In the genomic region with DNA sequence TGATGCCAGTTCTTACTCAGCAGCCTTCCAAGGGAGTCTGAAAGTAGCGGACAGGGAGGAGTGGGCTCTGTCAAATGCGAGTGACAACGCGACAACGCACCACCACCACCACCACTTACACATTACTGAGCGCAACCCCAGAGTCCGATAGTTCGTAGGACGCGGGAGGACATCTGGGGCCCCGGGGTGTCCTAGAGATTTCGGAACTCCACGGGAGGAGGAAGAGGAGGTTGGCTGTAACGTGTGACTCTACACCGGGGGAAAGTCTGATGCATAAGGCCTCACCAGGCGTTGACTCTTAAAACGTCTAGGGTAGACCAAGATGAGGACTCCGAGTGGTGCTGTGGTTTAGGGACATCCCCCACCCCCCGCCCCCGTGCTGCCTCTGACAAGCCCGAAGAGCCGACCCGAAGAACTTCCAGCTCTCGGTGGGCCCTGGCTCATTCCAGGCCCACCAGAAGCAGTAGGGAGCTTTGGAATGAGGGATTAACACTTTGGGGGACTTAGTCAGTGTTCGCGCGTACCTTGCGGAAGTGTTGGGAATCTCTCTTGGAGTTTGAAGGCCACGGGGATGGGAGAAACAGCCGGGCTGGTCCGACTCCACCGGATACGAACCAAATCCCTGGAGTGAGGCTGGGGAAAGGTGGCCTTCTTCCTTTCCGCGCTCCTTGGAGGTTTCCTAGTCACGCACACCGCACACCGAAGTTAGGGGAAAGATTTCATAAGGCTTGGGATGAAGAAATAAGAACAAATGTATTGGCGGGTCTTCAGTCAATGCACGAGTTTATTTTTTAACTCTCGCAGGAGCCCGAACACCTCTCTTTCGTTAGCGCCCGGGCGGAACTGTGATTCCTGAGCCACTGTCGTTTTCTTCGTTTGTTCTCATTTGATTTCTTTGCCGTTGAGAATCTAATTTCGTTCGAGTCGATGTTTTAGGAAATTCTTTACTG, we compare ENCODE assay signal across 9 mouse cellular contexts. TPM values are rescaled to one million over a fixed set of nuclear protein-coding genes. Genes with fewer than 3 reads are reported as not detected.
DNase-seq lines count a peak whose midpoint lies in the region; ATAC-seq lines count a peak whose summit lies in the region.
"Had no signal": no experiment of that assay in that cellular context is flagged by ENCODE, and none has a peak within 500 bp of the region (broad histone marks: within the 10 kb centered on the region; RNA-seq: fewer than 3 reads in every experiment).

No protein-coding gene starts in this region.

- H3K27me3 ChIP-seq in midbrain, embryonic 11.5 days (ENCODE audit: control insufficient read depth, insufficient read depth, low read length) = peaks cover 100% of the 10 kb centered on the region
- peaks cover 77% of the 10 kb centered on the region for H3K27me3 ChIP-seq in midbrain, embryonic 16.5 days (ENCODE audit: control insufficient read depth, insufficient read depth, low read depth, low read length)
- H3K27me3 ChIP-seq in forebrain, embryonic 10.5 days (ENCODE audit: poor library complexity, severe bottlenecking) = peaks cover 100% of the 10 kb centered on the region
- peaks cover 91% of the 10 kb centered on the region for H3K27me3 ChIP-seq in stomach, embryonic 15.5 days (replicated peaks)

- H3K36me3 ChIP-seq in midbrain, embryonic 11.5 days (ENCODE audit: control insufficient read depth, insufficient read depth, low read length) = no peaks in the 10 kb centered on the region
- H3K36me3 ChIP-seq in midbrain, embryonic 16.5 days (ENCODE audit: control insufficient read depth, insufficient read depth, low read length) = no peaks in the 10 kb centered on the region
- no peaks in the 10 kb centered on the region for H3K36me3 ChIP-seq in forebrain, embryonic 10.5 days (replicated peaks)
- H3K36me3 ChIP-seq in stomach, embryonic 15.5 days = no peaks in the 10 kb centered on the region

- no peak overlapping the region for H3K27ac ChIP-seq in midbrain, embryonic 11.5 days (ENCODE audit: low read depth, low read length)
- no peak overlapping the region for H3K27ac ChIP-seq in midbrain, embryonic 16.5 days (ENCODE audit: low read length)
- no peak overlapping the region for H3K27ac ChIP-seq in forebrain, embryonic 10.5 days
- no peak overlapping the region for H3K27ac ChIP-seq in stomach, embryonic 15.5 days

- under 1% methylated on average over 52 of the region's 52 CpGs for WGBS in midbrain, embryonic 11.5 days
- under 1% methylated on average over 52 of the region's 52 CpGs for WGBS in midbrain, embryonic 16.5 days
- under 1% methylated on average over 52 of the region's 52 CpGs for WGBS in forebrain, embryonic 10.5 days
- WGBS in stomach, embryonic 15.5 days = 2% methylated on average over 52 of the region's 52 CpGs

- H3K4me3 ChIP-seq in midbrain, embryonic 11.5 days (ENCODE audit: low read depth, low read length) = no peak overlapping the region
- H3K4me3 ChIP-seq in midbrain, embryonic 16.5 days (ENCODE audit: low read depth, low read length) = no peak overlapping the region
- peak overlapping the region; percentile 38 for H3K4me3 ChIP-seq in forebrain, embryonic 10.5 days
- H3K4me3 ChIP-seq in stomach, embryonic 15.5 days (replicated peaks) = peak overlapping the region; percentile 41

- H3K4me1 ChIP-seq in midbrain, embryonic 11.5 days (ENCODE audit: control insufficient read depth, insufficient read depth, low read length) = peaks cover 13% of the 10 kb centered on the region; the same call in 1 of the 2 replicates
- peaks cover 4% of the 10 kb centered on the region; the same call in 1 of the 2 replicates for H3K4me1 ChIP-seq in midbrain, embryonic 16.5 days (ENCODE audit: control insufficient read depth, insufficient read depth, low read length)
- H3K4me1 ChIP-seq in forebrain, embryonic 10.5 days = peaks cover 50% of the 10 kb centered on the region
- peaks cover 25% of the 10 kb centered on the region for H3K4me1 ChIP-seq in stomach, embryonic 15.5 days

- H3K9ac ChIP-seq in midbrain, embryonic 11.5 days (ENCODE audit: low read length) = no peak overlapping the region
- no peak overlapping the region for H3K9ac ChIP-seq in midbrain, embryonic 16.5 days (ENCODE audit: low read depth, low read length)
- 0 out of 2 replicates have a peak overlapping the region, but pooled peaks have one; percentile 6 for H3K9ac ChIP-seq in stomach, embryonic 15.5 days

- no peak overlapping the region for H3K4me2 ChIP-seq in midbrain, embryonic 11.5 days
- no peak overlapping the region for H3K4me2 ChIP-seq in midbrain, embryonic 16.5 days (ENCODE audit: low read length)
- H3K4me2 ChIP-seq in stomach, embryonic 15.5 days = peak overlapping the region; percentile 53

- no peaks in the 10 kb centered on the region for H3K9me3 ChIP-seq in midbrain, embryonic 11.5 days (ENCODE audit: control insufficient read depth, low read length)
- no peaks in the 10 kb centered on the region; the same call in 1 of the 2 replicates for H3K9me3 ChIP-seq in midbrain, embryonic 16.5 days (replicated peaks; ENCODE audit: control insufficient read depth, low read length, poor library complexity, severe bottlenecking)
- H3K9me3 ChIP-seq in forebrain, embryonic 10.5 days = no peaks in the 10 kb centered on the region
- no peaks in the 10 kb centered on the region for H3K9me3 ChIP-seq in stomach, embryonic 15.5 days

- DNase-seq in midbrain, embryonic 11.5 days (ENCODE audit: low spot score, missing footprints) = peak; percentile 97
- peak; percentile 58 for DNase-seq in forebrain, embryonic 10.5 days (ENCODE audit: extremely low spot score, low spot score)
- DNase-seq in kidney, postnatal 4 days = peak; percentile 43 to 55
- no peak for DNase-seq in cerebellum, postnatal 14 days
- no peak for DNase-seq in left cerebral cortex, adult 8-10 months (ENCODE audit: low spot score in 2 of 2)
- DNase-seq: thymus, postnatal 36 days had no signal

- no peak for ATAC-seq in midbrain, embryonic 11.5 days (ENCODE audit: low FRiP score)
- no peak for ATAC-seq in midbrain, embryonic 16.5 days
- no peak for ATAC-seq in stomach, embryonic 15.5 days (ENCODE audit: insufficient read depth, low FRiP score, low read depth)

RNA-seq across cellular contexts. Expression of gene Wt1, which starts 1.5 kb away (rescaled TPM):
- 0.08 TPM in 2 replicates for polyA plus RNA-seq in midbrain, embryonic 11.5 days (2014; fragmentation: Nextera tagmentation; extraction: Ambion mirVana)
- polyA plus RNA-seq in midbrain, embryonic 16.5 days (2015; fragmentation: Nextera tagmentation; extraction: Ambion mirVana) = 0.13 and 0.22 TPM in 2 replicates
- 0.12 and 0.21 TPM in 2 replicates for polyA plus RNA-seq in forebrain, embryonic 10.5 days (2016; fragmentation: Nextera tagmentation; extraction: Ambion mirVana)
- polyA plus RNA-seq in stomach, embryonic 15.5 days (2015; fragmentation: Nextera tagmentation; extraction: Ambion mirVana) = 22.3 and 23.3 TPM in 2 replicates
- under 1 TPM; 0.32 to 0.79 (median 0.53) TPM for total RNA-seq in left cerebral cortex, adult 8-10 months (2022)

RNA-seq across cellular contexts. Expression of gene Gm11060, which starts 36.0 kb away (rescaled TPM):
- not detected in 2 replicates for polyA plus RNA-seq in midbrain, embryonic 11.5 days (2014; fragmentation: Nextera tagmentation; extraction: Ambion mirVana)
- not detected in 2 replicates for polyA plus RNA-seq in midbrain, embryonic 16.5 days (2015; fragmentation: Nextera tagmentation; extraction: Ambion mirVana)
- not detected in 2 replicates for polyA plus RNA-seq in forebrain, embryonic 10.5 days (2016; fragmentation: Nextera tagmentation; extraction: Ambion mirVana)
- polyA plus RNA-seq in stomach, embryonic 15.5 days (2015; fragmentation: Nextera tagmentation; extraction: Ambion mirVana) = not detected in 2 replicates
- not detected for total RNA-seq in left cerebral cortex, adult 8-10 months (2022)
- total RNA-seq: layer of hippocampus, postnatal 10 days had no signal

Comparison
In these comparisons a context has a peak if more than half of its experiments do, and no peak if none do; other contexts are left out.
1. DNase-seq: peak in midbrain, embryonic 11.5 days (single experiment), forebrain, embryonic 10.5 days (single experiment) and kidney, postnatal 4 days (2 of 2); none in cerebellum, postnatal 14 days (0 of 2) and left cerebral cortex, adult 8-10 months (0 of 2).
2. H3K4me3 ChIP-seq: peak in forebrain, embryonic 10.5 days (single experiment) and stomach, embryonic 15.5 days (single experiment); none in midbrain, embryonic 11.5 days (single experiment) and midbrain, embryonic 16.5 days (single experiment).
3. RNA of gene Wt1, which starts 1.5 kb away (polyA plus RNA-seq): 22.3 to 23.3 TPM in stomach, embryonic 15.5 days; 0.13 to 0.22 TPM in midbrain, embryonic 16.5 days, 0.12 to 0.21 TPM in forebrain, embryonic 10.5 days and 0.08 TPM in midbrain, embryonic 11.5 days; every median in the first group is over 10 times any median in the second.